Mouse (Mus musculus) small intestine, adult 2 months (tissue): Measurements from ENCODE around the gene Esrrg. TPM values are rescaled to one million over a fixed set of nuclear protein-coding genes. Genes with fewer than 3 reads are reported as not detected.

Experiments used
- H3K27ac ChIP-seq: fragments of 200-500 bp; 2 replicates; pipeline ENCODE4 v1.5.1; 2012; ENCODE audit warnings: low read depth, low read length, control low read depth, inconsistent platforms; ENCODE audit not compliant: insufficient read depth
- H3K27me3 ChIP-seq: fragments of 200-500 bp; 2 replicates; pipeline ENCODE4 v1.6.1; 2012; ENCODE audit warnings: mild to moderate bottlenecking, moderate library complexity, low read length, inconsistent platforms; ENCODE audit not compliant: control insufficient read depth, insufficient read depth
- H3K36me3 ChIP-seq: fragments of 200-500 bp; 2 replicates; pipeline ENCODE4 v1.6.1; 2012; ENCODE audit warnings: mild to moderate bottlenecking, low read length, control low read depth, inconsistent platforms; ENCODE audit not compliant: control insufficient read depth, insufficient read depth
- H3K4me1 ChIP-seq: fragments of 200-500 bp; 2 replicates; pipeline ENCODE4 v1.6.1; 2012; ENCODE audit warnings: low read length, inconsistent platforms, mixed read lengths; ENCODE audit not compliant: control insufficient read depth, insufficient read depth, insufficient read length
- H3K4me3 ChIP-seq: fragments of 200-500 bp; 2 replicates; pipeline ENCODE4 v1.5.1; 2012; ENCODE audit warnings: low read depth, mild to moderate bottlenecking, control low read depth, inconsistent platforms, low read length, moderate library complexity
- CTCF ChIP-seq: fragments of 200-500 bp; IDR thresholded peaks from 2 replicates; pipeline ENCODE4 v1.5.1; 2012; ENCODE audit warnings: low read depth, mild to moderate bottlenecking, control low read depth, inconsistent platforms, low read length, moderate library complexity, mixed read lengths; ENCODE audit not compliant: insufficient replicate concordance, insufficient read length; ENCODE audit errors: extremely low read depth
- POLR2A ChIP-seq: fragments of 200-500 bp; IDR thresholded peaks from 2 replicates; pipeline ENCODE4 v1.6.1; 2012; ENCODE audit warnings: low read depth, mild to moderate bottlenecking, control low read depth, inconsistent platforms, low read length, moderate library complexity
- WGBS: fragments of 180-500 bp; shearing (Covaris S2); methylation state at CpG from one replicate; pipeline ENCODE4 v1.1.7; 2018; 5-methylcytosine and 5-hydroxymethylcytosine counted together
- polyA plus RNA-seq: library from polyadenylated mRNA; depleted of rRNA; stranded (reverse); fragments of >200 nt; gene quantifications from 2 replicates; pipeline ENCODE4 v1.2.3, GENCODE M21; 2012

Esrrg gene
- polyA plus RNA-seq, 1 experiment = 0.72 TPM

- H3K4me3 ChIP-seq = no peak overlapping the region
- 67% methylated on average over 7 of the region's 7 CpGs for WGBS
- no peak overlapping the region for H3K27ac ChIP-seq
- H3K36me3 ChIP-seq = no peaks in the 10 kb centered on the region
- no peaks in the 10 kb centered on the region for H3K4me1 ChIP-seq
- TF ChIP-seq POLR2A = no peak
- no peak for TF ChIP-seq CTCF
- no peaks in the 10 kb centered on the region for H3K27me3 ChIP-seq
Measured at GRCm38 (mm10) chr1:187836876-187837275, 228.3 kb downstream of the Esrrg start.

GRCm38 (mm10) chr1:187841629-187842028, 233.0 kb downstream of the Esrrg start:
- Histone ChIP-seq H3K27me3 (no peaks in the 10 kb centered on the region), H3K4me1 (no peaks in the 10 kb centered on the region), H3K27ac (no peak overlapping the region), H3K36me3 (no peaks in the 10 kb centered on the region), H3K4me3 (no peak overlapping the region)
- 79% methylated on average over 8 of the region's 8 CpGs for WGBS
- TF ChIP-seq CTCF = no peak
- no peak for TF ChIP-seq POLR2A

GRCm38 (mm10) chr1:187842702-187843101, 234.1 kb downstream of the Esrrg start:
- Histone ChIP-seq H3K27ac (no peak overlapping the region), H3K36me3 (no peaks in the 10 kb centered on the region), H3K27me3 (no peaks in the 10 kb centered on the region), H3K4me1 (no peaks in the 10 kb centered on the region), H3K4me3 (no peak overlapping the region)
- whole genome bisulfite sequencing = 93% methylated on average over 5 of the region's 5 CpGs
- TF ChIP-seq CTCF (no peak), POLR2A (no peak)

- Histone ChIP-seq H3K4me1 (no peaks in the 10 kb centered on the region), H3K4me3 (no peak overlapping the region), H3K36me3 (no peaks in the 10 kb centered on the region), H3K27ac (no peak overlapping the region), H3K27me3 (no peaks in the 10 kb centered on the region; the same call in 1 of the 2 replicates)
- 30% methylated on average over 8 of the region's 8 CpGs for WGBS
- no peak for TF ChIP-seq CTCF
- no peak for TF ChIP-seq POLR2A
Measured at GRCm38 (mm10) chr1:187854148-187854547, 245.6 kb downstream of the Esrrg start.

- 82% methylated on average over 5 of the region's 5 CpGs for WGBS
- H3K36me3 ChIP-seq = no peaks in the 10 kb centered on the region
- H3K4me3 ChIP-seq = no peak overlapping the region
- no peak for TF ChIP-seq CTCF
- TF ChIP-seq POLR2A = no peak
- H3K27me3 ChIP-seq = no peaks in the 10 kb centered on the region
- peaks cover 5% of the 10 kb centered on the region; the same call in 1 of the 2 replicates for H3K4me1 ChIP-seq
- H3K27ac ChIP-seq = no peak overlapping the region
Measured at GRCm38 (mm10) chr1:187862339-187862738, 253.7 kb downstream of the Esrrg start.

GRCm38 (mm10) chr1:187868427-187868826, 259.8 kb downstream of the Esrrg start:
- WGBS = 25% methylated on average over 7 of the region's 7 CpGs
- Histone ChIP-seq H3K27ac (no peak overlapping the region), H3K4me3 (no peak overlapping the region), H3K4me1 (peaks cover 6% of the 10 kb centered on the region; the same call in 1 of the 2 replicates), H3K36me3 (no peaks in the 10 kb centered on the region), H3K27me3 (no peaks in the 10 kb centered on the region)
- TF ChIP-seq CTCF (no peak), POLR2A (no peak)

GRCm38 (mm10) chr1:187872208-187872607, 263.6 kb downstream of the Esrrg start:
- TF ChIP-seq CTCF (no peak), POLR2A (no peak)
- WGBS = 20% methylated on average over 8 of the region's 8 CpGs

More at GRCm38 (mm10) chr1:187872208-187872607, 263.6 kb downstream of the Esrrg start:
- H3K36me3 ChIP-seq = no peaks in the 10 kb centered on the region
- H3K27ac ChIP-seq = no peak overlapping the region
- H3K4me1 ChIP-seq = peaks cover 4% of the 10 kb centered on the region; the same call in 1 of the 2 replicates
- H3K27me3 ChIP-seq = no peaks in the 10 kb centered on the region
- no peak overlapping the region for H3K4me3 ChIP-seq
